Mouse (Mus musculus): ENCODE measurements at regions not wholly inside any gene's neighbourhood (a gene's known extent, or its start where the extent isn't known, plus 50 kb on each side); places are given as distances from the start of the nearest gene placed in this dataset.
"Not testable (repeated sequence)": the region's sequence is repeated elsewhere in the genome, so short reads cannot be mapped to it uniquely, and the experiment has no call there.

GRCm38 (mm10) chr10:31143856-31144488, 169.2 kb upstream of the Hddc2 start:
- Histone ChIP-seq H3K4me2 (ENCODE audit: low read depth, low read length) (no peak overlapping the region), H3K36me3 (replicated peaks; ENCODE audit: insufficient read depth, low read length) (no peaks in the 10 kb centered on the region), H3K9ac (replicated peaks) (no peak overlapping the region), H3K4me1 (ENCODE audit: insufficient read depth) (no peaks in the 10 kb centered on the region), H3K9me3 (ENCODE audit: low read length) (no peaks in the 10 kb centered on the region), H3K27ac (ENCODE audit: low read depth) (no peak overlapping the region), H3K4me3 (ENCODE audit: low read depth, low read length) (no peak overlapping the region), H3K27me3 (ENCODE audit: insufficient read depth, low read length) (no peaks in the 10 kb centered on the region)
- ATAC-seq = no peak
- no peak for DNase-seq
- TF ChIP-seq EP300 (IDR thresholded peaks at IDR 0.05; ENCODE audit: low read depth) (no peak), CTCF (IDR thresholded peaks at IDR 0.05; ENCODE audit: low read depth) (no peak)

GRCm38 (mm10) chr10:31144489-31144872, 168.7 kb upstream of the Hddc2 start:
- no peaks in the 10 kb centered on the region for H3K4me1 ChIP-seq (ENCODE audit: insufficient read depth)
- no peak overlapping the region for H3K4me3 ChIP-seq (ENCODE audit: low read depth, low read length)
- H3K27me3 ChIP-seq (ENCODE audit: insufficient read depth, low read length) = no peaks in the 10 kb centered on the region
- DNase-seq = no peak
- H3K9ac ChIP-seq (replicated peaks) = no peak overlapping the region
- no peak for ATAC-seq
- TF ChIP-seq EP300 (IDR thresholded peaks at IDR 0.05; ENCODE audit: low read depth) = no peak
- no peak for TF ChIP-seq CTCF (IDR thresholded peaks at IDR 0.05; ENCODE audit: low read depth)
- 76% methylated on average over 3 of the region's 3 CpGs for WGBS (ENCODE audit: insufficient replicate concordance)
- no peak overlapping the region for H3K27ac ChIP-seq (ENCODE audit: low read depth)
- H3K4me2 ChIP-seq (ENCODE audit: low read depth, low read length) = no peak overlapping the region
- H3K9me3 ChIP-seq (ENCODE audit: low read length) = no peaks in the 10 kb centered on the region
- no peaks in the 10 kb centered on the region for H3K36me3 ChIP-seq (replicated peaks; ENCODE audit: insufficient read depth, low read length)

- Histone ChIP-seq H3K4me1 (ENCODE audit: insufficient read depth) (no peaks in the 10 kb centered on the region), H3K36me3 (replicated peaks; ENCODE audit: insufficient read depth, low read length) (no peaks in the 10 kb centered on the region), H3K27me3 (ENCODE audit: insufficient read depth, low read length) (no peaks in the 10 kb centered on the region), H3K4me2 (ENCODE audit: low read depth, low read length) (no peak overlapping the region), H3K4me3 (ENCODE audit: low read depth, low read length) (no peak overlapping the region), H3K9me3 (ENCODE audit: low read length) (no peaks in the 10 kb centered on the region), H3K27ac (ENCODE audit: low read depth) (no peak overlapping the region), H3K9ac (replicated peaks) (no peak overlapping the region)
- WGBS (ENCODE audit: insufficient replicate concordance) = 63% methylated on average over 15 of the region's 15 CpGs
- TF ChIP-seq EP300 (IDR thresholded peaks at IDR 0.05; ENCODE audit: low read depth) = no peak
- no peak for TF ChIP-seq CTCF (IDR thresholded peaks at IDR 0.05; ENCODE audit: low read depth)
- DNase-seq (peak; percentile 14), ATAC-seq (no peak)
Observed at GRCm38 (mm10) chr10:31173169-31173686, 140.0 kb upstream of the Hddc2 start.

GRCm38 (mm10) chr10:31189577-31189976, 123.6 kb upstream of the Hddc2 start:
- no peak for TF ChIP-seq EP300 (IDR thresholded peaks at IDR 0.05; ENCODE audit: low read depth)
- TF ChIP-seq CTCF (IDR thresholded peaks at IDR 0.05; ENCODE audit: low read depth) = no peak
- no peak overlapping the region for H3K4me2 ChIP-seq (ENCODE audit: low read depth, low read length)
- no peak overlapping the region for H3K9ac ChIP-seq (replicated peaks)
- no peak overlapping the region for H3K4me3 ChIP-seq (ENCODE audit: low read depth, low read length)
- H3K4me1 ChIP-seq (ENCODE audit: insufficient read depth) = no peaks in the 10 kb centered on the region
- no peak overlapping the region for H3K27ac ChIP-seq (ENCODE audit: low read depth)
- no peak for DNase-seq
- WGBS (ENCODE audit: insufficient replicate concordance) = 28% methylated on average over 1 of the region's 1 CpGs
- no peak for ATAC-seq
- H3K27me3 ChIP-seq (ENCODE audit: insufficient read depth, low read length) = no peaks in the 10 kb centered on the region
- no peaks in the 10 kb centered on the region for H3K9me3 ChIP-seq (ENCODE audit: low read length)
- H3K36me3 ChIP-seq (replicated peaks; ENCODE audit: insufficient read depth, low read length) = no peaks in the 10 kb centered on the region

GRCm38 (mm10) chr10:31212164-31212563, 101.0 kb upstream of the Hddc2 start:
- DNase-seq; H3K36me3 ChIP-seq (replicated peaks; ENCODE audit: insufficient read depth, low read length); H3K4me3 ChIP-seq (ENCODE audit: low read depth, low read length); H3K4me1 ChIP-seq (ENCODE audit: insufficient read depth); ATAC-seq; H3K9ac ChIP-seq (replicated peaks); H3K27ac ChIP-seq (ENCODE audit: low read depth); H3K4me2 ChIP-seq (ENCODE audit: low read depth, low read length); H3K9me3 ChIP-seq (ENCODE audit: low read length); H3K27me3 ChIP-seq (ENCODE audit: insufficient read depth, low read length): not testable (repeated sequence)
- WGBS (ENCODE audit: insufficient replicate concordance) = 77% methylated on average over 8 of the region's 8 CpGs

- H3K4me2 ChIP-seq (ENCODE audit: low read depth, low read length) = no peak overlapping the region
- H3K4me1 ChIP-seq (ENCODE audit: insufficient read depth) = no peaks in the 10 kb centered on the region
- no peak overlapping the region for H3K27ac ChIP-seq (ENCODE audit: low read depth)
- no peak overlapping the region for H3K9ac ChIP-seq (replicated peaks)
- H3K4me3 ChIP-seq (ENCODE audit: low read depth, low read length) = no peak overlapping the region
- no peak for TF ChIP-seq CTCF (IDR thresholded peaks at IDR 0.05; ENCODE audit: low read depth)
- 59% methylated on average over 2 of the region's 2 CpGs for WGBS (ENCODE audit: insufficient replicate concordance)
- DNase-seq = no peak
- no peaks in the 10 kb centered on the region for H3K9me3 ChIP-seq (ENCODE audit: low read length)
- no peak for ATAC-seq
- no peaks in the 10 kb centered on the region for H3K36me3 ChIP-seq (replicated peaks; ENCODE audit: insufficient read depth, low read length)
- H3K27me3 ChIP-seq (ENCODE audit: insufficient read depth, low read length) = no peaks in the 10 kb centered on the region
Observed at GRCm38 (mm10) chr10:31212778-31213454, 100.3 kb upstream of the Hddc2 start.

Data from liver, postnatal 0 days (tissue).